Mouse (Mus musculus) midbrain, embryonic 11.5 days (tissue): Measurements from ENCODE around the gene Tenm4. TPM values are rescaled to one million over a fixed set of nuclear protein-coding genes. Genes with fewer than 3 reads are reported as not detected.
A peak's percentile ranks its signal among the peaks of the same experiment; 100 is the strongest.

Experiments
- ATAC-seq: fragments of 200-750 bp; cut with Nextera tagmentation; 2 replicates; pipeline ENCODE4 v1.8.0; 2017; ENCODE audit warnings: moderate TSS enrichment, moderate library complexity; ENCODE audit not compliant: low FRiP score
- DNase-seq: peaks from one replicate; pipeline ENCODE4 v3.0.0; 2015; ENCODE audit warnings: low spot score; ENCODE audit errors: missing footprints
- H3K27ac ChIP-seq: fragments of 300-500 bp; sonication (generic); 2 replicates; pipeline ENCODE4 v1.5.1; 2014; ENCODE audit warnings: low read depth, low read length
- H3K27me3 ChIP-seq: fragments of 300-500 bp; sonication (generic); 2 replicates; pipeline ENCODE4 v1.6.1; 2014; ENCODE audit warnings: mild to moderate bottlenecking, low read length, moderate library complexity, mixed read lengths; ENCODE audit not compliant: control insufficient read depth, insufficient read depth
- H3K36me3 ChIP-seq: fragments of 300-500 bp; sonication (generic); 2 replicates; pipeline ENCODE4 v1.6.1; 2014; ENCODE audit warnings: mild to moderate bottlenecking, low read length, moderate library complexity, mixed read lengths; ENCODE audit not compliant: control insufficient read depth, insufficient read depth
- H3K4me1 ChIP-seq: fragments of 300-500 bp; sonication (generic); 2 replicates; pipeline ENCODE4 v1.6.1; 2014; ENCODE audit warnings: low read length; ENCODE audit not compliant: control insufficient read depth, insufficient read depth
- H3K4me2 ChIP-seq: fragments of 300-500 bp; sonication (generic); 2 replicates; pipeline ENCODE4 v1.6.1; 2014; ENCODE audit warnings: mild to moderate bottlenecking, moderate library complexity
- H3K4me3 ChIP-seq: fragments of 300-500 bp; sonication (generic); 2 replicates; pipeline ENCODE4 v1.5.1; 2014; ENCODE audit warnings: low read depth, low read length
- H3K9ac ChIP-seq: fragments of 300-500 bp; sonication (generic); 2 replicates; pipeline ENCODE4 v1.6.1; 2014; ENCODE audit warnings: low read length
- H3K9me3 ChIP-seq: fragments of 300-500 bp; sonication (generic); 2 replicates; pipeline ENCODE4 v1.6.1; 2016; ENCODE audit warnings: low read length; ENCODE audit not compliant: control insufficient read depth
- WGBS: fragments of 180-500 bp; shearing (Covaris S2); extraction: QIAGEN DNeasy Blood & Tissue Kit; methylation state at CpG from one replicate; pipeline ENCODE4 v1.1.7; 2014; 5-methylcytosine and 5-hydroxymethylcytosine counted together
- polyA plus RNA-seq: library from polyadenylated mRNA; unstranded; fragments of >200 nt; fragmentation: Nextera tagmentation; extraction: Ambion mirVana; gene quantifications from 2 replicates; pipeline ENCODE4 v1.2.1, GENCODE M21; 2014

Tenm4 gene
- polyA plus RNA-seq, 1 experiment from 2014 or later, result 24.8 TPM

DNA sequence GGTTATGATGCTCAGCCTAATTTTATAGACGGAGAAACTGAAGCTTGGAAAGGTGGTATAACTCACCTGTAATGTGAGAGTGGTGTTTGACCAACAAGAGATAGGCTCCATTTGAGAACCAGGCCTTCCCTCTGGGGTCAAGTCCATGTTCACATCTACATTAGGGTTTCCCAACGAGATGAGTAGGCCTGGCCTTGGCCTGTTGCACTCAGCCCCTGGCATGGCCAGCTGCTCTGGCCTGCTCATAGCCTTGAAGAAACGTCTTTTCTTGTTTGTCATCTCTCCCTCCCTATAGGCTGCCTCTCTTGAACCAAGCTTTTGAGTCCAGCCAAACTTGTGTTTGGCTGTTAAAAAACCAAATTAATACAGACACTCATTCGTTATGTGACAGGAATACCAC is 668.5 kb downstream of the Tenm4 start:
- H3K4me2 ChIP-seq, result no peak overlapping the region
- no peaks in the 10 kb centered on the region for H3K9me3 ChIP-seq
- H3K4me3 ChIP-seq, result no peak overlapping the region
- peaks cover 7% of the 10 kb centered on the region for H3K4me1 ChIP-seq
- 87% methylated on average over 4 of the region's 4 CpGs for WGBS
- DNase-seq (no peak), ATAC-seq (no peak)
- no peaks in the 10 kb centered on the region for H3K27me3 ChIP-seq
- H3K27ac ChIP-seq, result no peak overlapping the region
- H3K36me3 ChIP-seq, result no peaks in the 10 kb centered on the region
- no peak overlapping the region for H3K9ac ChIP-seq

DNA sequence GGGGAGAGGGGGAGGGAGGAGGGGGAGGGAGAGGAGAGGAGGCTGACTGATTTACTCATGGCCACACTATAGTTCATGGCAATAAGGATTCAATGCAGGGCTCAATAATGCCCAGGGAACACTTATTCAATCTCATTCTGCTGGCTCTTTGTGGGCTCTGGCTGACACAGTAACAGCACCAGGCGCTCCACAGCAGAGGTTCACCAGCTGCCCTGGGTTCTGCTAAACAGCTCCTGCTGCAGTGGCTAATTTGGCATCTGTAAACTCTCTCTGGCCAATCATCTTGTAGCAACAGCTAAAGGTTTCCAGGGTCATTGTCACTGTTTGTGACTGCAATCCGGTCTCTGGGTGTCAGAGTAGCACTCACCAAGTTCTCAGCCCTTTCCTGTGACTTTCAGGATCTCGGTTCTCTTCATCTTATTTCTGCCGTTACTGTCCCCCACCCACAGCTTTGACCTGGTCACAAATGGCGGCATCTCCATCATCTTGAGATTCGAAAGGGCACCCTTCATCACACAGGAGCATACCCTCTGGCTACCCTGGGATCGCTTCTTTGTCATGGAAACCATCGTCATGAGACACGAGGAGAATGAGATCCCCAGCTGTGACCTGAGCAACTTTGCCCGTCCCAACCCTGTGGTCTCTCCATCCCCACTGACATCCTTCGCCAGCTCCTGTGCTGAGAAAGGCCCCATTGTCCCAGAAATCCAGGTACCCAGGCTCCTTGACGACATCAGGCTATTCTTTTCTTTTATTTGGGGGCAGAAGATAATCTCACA is 671.6 kb downstream of the Tenm4 start:
- DNase-seq (no peak), ATAC-seq (peak; percentile 48; the same call in 1 of the 2 replicates)
- Histone ChIP-seq H3K9ac (no peak overlapping the region), H3K4me2 (no peak overlapping the region), H3K4me1 (peaks cover 7% of the 10 kb centered on the region), H3K27ac (no peak overlapping the region), H3K4me3 (no peak overlapping the region), H3K36me3 (no peaks in the 10 kb centered on the region), H3K27me3 (no peaks in the 10 kb centered on the region), H3K9me3 (no peaks in the 10 kb centered on the region)
- WGBS, result 58% methylated on average over 12 of the region's 12 CpGs

DNA sequence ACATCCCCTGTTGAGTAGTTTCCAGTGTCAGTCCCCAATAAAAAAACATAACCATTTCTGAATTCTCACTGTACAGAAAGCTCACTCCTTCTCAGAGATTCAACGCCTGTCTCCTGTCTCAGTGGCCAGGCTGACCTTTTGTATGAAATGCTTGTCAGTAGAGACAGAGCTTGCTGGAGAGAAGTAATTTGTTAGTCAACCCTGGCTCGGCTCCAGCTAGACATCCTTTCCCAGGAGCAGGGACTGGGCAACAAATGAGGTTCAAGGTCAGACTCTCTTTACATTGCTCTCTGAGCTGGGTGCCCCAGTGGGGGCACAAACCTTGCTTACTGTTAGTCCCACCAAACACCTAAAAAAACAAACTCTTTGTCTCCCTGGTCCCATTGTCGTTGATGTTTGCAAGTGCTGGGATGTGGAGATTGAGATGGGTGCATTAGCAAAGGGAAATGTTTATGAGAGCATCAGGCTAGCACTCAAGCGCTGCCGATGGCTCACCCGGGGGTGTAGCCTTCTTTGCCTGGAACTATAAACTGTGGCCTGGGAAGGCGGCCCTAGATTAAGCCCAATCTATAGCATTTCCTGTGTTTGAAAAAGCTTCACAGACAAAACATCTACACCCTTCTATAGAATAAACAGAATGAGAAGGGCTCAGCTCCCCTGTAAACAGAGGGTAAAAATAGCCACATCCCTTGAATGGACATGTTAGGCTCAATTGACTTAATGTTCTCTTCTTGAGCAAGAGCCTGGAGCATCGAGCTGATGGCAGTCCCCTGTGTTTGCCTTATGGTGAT is 673.3 kb downstream of the Tenm4 start:
- Histone ChIP-seq H3K9me3 (no peaks in the 10 kb centered on the region), H3K27me3 (no peaks in the 10 kb centered on the region), H3K9ac (no peak overlapping the region), H3K4me2 (no peak overlapping the region), H3K36me3 (no peaks in the 10 kb centered on the region; the same call in 1 of the 2 replicates), H3K27ac (no peak overlapping the region), H3K4me3 (no peak overlapping the region), H3K4me1 (peaks cover 7% of the 10 kb centered on the region)
- WGBS, result 85% methylated on average over 8 of the region's 8 CpGs
- DNase-seq (no peak), ATAC-seq (0 out of 2 replicates have a peak, but pooled peaks have one; percentile 7)

DNA sequence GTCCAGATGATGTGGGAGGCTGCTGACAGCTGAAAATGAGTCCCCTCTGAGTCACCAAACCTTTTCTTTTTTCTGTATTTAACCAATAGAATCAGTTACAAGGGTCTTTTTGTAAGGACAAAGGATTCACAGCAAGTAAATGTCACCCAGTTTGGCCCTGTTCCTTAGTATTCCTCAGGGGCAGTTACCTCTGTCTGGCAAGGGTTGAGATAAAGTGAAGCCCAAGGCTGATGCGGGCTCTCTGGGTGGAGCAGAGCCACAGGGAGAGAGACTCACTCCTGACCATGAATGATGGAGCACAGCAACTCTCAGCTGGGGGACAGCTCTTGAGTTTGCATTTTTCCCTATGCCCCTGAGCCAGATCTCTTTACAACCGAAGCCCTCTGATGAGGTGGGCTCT is 681.7 kb downstream of the Tenm4 start:
- no peaks in the 10 kb centered on the region; the same call in 1 of the 2 replicates for H3K36me3 ChIP-seq
- no peak for DNase-seq
- H3K9ac ChIP-seq, result no peak overlapping the region
- no peaks in the 10 kb centered on the region for H3K27me3 ChIP-seq
- H3K27ac ChIP-seq, result no peak overlapping the region
- H3K9me3 ChIP-seq, result no peaks in the 10 kb centered on the region
- no peak for ATAC-seq
- WGBS, result 85% methylated on average over 2 of the region's 2 CpGs
- no peaks in the 10 kb centered on the region for H3K4me1 ChIP-seq
- no peak overlapping the region for H3K4me3 ChIP-seq
- no peak overlapping the region for H3K4me2 ChIP-seq

GRCm38 (mm10) chr7:96855867-96856406 is 684.9 kb downstream of the Tenm4 start:
- WGBS, result 89% methylated on average over 5 of the region's 5 CpGs

GRCm38 (mm10) chr7:96856518-96856917 is 685.5 kb downstream of the Tenm4 start:
- H3K4me2 ChIP-seq, result no peak overlapping the region
- no peak overlapping the region for H3K9ac ChIP-seq
- no peak overlapping the region for H3K27ac ChIP-seq
- H3K36me3 ChIP-seq, result no peaks in the 10 kb centered on the region
- no peaks in the 10 kb centered on the region for H3K4me1 ChIP-seq
- 86% methylated on average over 4 of the region's 4 CpGs for WGBS
- no peaks in the 10 kb centered on the region for H3K9me3 ChIP-seq
- H3K27me3 ChIP-seq, result no peaks in the 10 kb centered on the region
- DNase-seq (no peak), ATAC-seq (no peak)
- H3K4me3 ChIP-seq, result no peak overlapping the region

More at GRCm38 (mm10) chr7:96855867-96856406, 684.9 kb downstream of the Tenm4 start:
- DNase-seq (no peak), ATAC-seq (no peak)
- H3K36me3 ChIP-seq, result no peaks in the 10 kb centered on the region
- H3K27me3 ChIP-seq, result no peaks in the 10 kb centered on the region
- no peak overlapping the region for H3K4me3 ChIP-seq
- no peak overlapping the region for H3K9ac ChIP-seq
- no peaks in the 10 kb centered on the region for H3K9me3 ChIP-seq
- H3K27ac ChIP-seq, result no peak overlapping the region
- H3K4me2 ChIP-seq, result no peak overlapping the region
- H3K4me1 ChIP-seq, result no peaks in the 10 kb centered on the region

- H3K9ac ChIP-seq, result no peak overlapping the region
- H3K4me1 ChIP-seq, result no peaks in the 10 kb centered on the region
- H3K4me3 ChIP-seq, result no peak overlapping the region
- 90% methylated on average over 2 of the region's 2 CpGs for WGBS
- no peaks in the 10 kb centered on the region for H3K9me3 ChIP-seq
- no peak for DNase-seq
- ATAC-seq, result no peak
- no peak overlapping the region for H3K27ac ChIP-seq
- H3K4me2 ChIP-seq, result no peak overlapping the region
- H3K27me3 ChIP-seq, result no peaks in the 10 kb centered on the region
- H3K36me3 ChIP-seq, result no peaks in the 10 kb centered on the region
Measured at GRCm38 (mm10) chr7:96859077-96859476, 688.0 kb downstream of the Tenm4 start.

DNA sequence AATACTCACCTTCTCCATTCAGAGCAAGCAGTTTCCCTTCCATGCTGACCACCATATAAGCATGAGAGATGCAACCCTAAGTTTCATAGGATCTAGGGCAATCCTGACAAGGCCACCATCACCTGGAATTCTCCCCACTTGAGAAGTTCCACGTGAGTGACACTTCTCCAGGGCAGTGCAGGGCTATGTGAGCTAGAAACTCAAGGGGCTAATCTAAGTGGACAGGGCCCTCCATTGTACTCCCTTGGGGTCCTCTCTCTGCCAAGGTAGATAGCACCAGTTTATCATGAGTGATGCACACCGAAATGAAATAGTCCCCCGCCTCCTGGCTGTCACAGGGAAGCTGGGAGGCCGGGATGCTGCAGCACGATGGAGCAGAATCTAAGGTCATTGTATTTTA is 688.6 kb downstream of the Tenm4 start:
- DNase-seq (no peak), ATAC-seq (no peak)
- no peaks in the 10 kb centered on the region for H3K4me1 ChIP-seq
- H3K27me3 ChIP-seq, result no peaks in the 10 kb centered on the region
- no peak overlapping the region for H3K27ac ChIP-seq
- 80% methylated on average over 5 of the region's 5 CpGs for WGBS
- H3K4me3 ChIP-seq, result no peak overlapping the region
- no peak overlapping the region for H3K9ac ChIP-seq
- H3K9me3 ChIP-seq, result no peaks in the 10 kb centered on the region
- H3K4me2 ChIP-seq, result no peak overlapping the region
- H3K36me3 ChIP-seq, result no peaks in the 10 kb centered on the region

- H3K27ac ChIP-seq, result no peak overlapping the region
Measured at GRCm38 (mm10) chr7:96860650-96861049, 689.6 kb downstream of the Tenm4 start.

More at GRCm38 (mm10) chr7:96860650-96861049, 689.6 kb downstream of the Tenm4 start:
- 83% methylated on average over 4 of the region's 4 CpGs for WGBS
- Histone ChIP-seq H3K27me3 (no peaks in the 10 kb centered on the region), H3K36me3 (no peaks in the 10 kb centered on the region), H3K4me3 (no peak overlapping the region), H3K4me2 (no peak overlapping the region), H3K9me3 (no peaks in the 10 kb centered on the region), H3K9ac (no peak overlapping the region), H3K4me1 (no peaks in the 10 kb centered on the region)
- ATAC-seq (no peak), DNase-seq (no peak)
